Mouse (Mus musculus) cerebellum, postnatal 14 days (tissue): Measurements from ENCODE around the gene Tulp3.
"Not testable (repeated sequence)": the region's sequence is repeated elsewhere in the genome, so short reads cannot be mapped to it uniquely, and the experiment has no call there.

Source experiments
- DNase-seq, 2 experiments: peaks; one replicate each; pipeline ENCODE4 v3.0.0; 2021; ENCODE audit warnings: mixed read lengths in 2 of 2

Tulp3 gene

GRCm38 (mm10) chr6:128355201-128355681 is 410 bp downstream of the Tulp3 start:
- peak; percentile 60 to 62 for DNase-seq

GRCm38 (mm10) chr6:128354140-128354539 is 1.5 kb downstream of the Tulp3 start:
- DNase-seq: no peak

GRCm38 (mm10) chr6:128349711-128350110 is 5.9 kb downstream of the Tulp3 start:
- DNase-seq: no peak

- no peak for DNase-seq
Observed at GRCm38 (mm10) chr6:128346782-128347181, 8.9 kb downstream of the Tulp3 start.

GRCm38 (mm10) chr6:128345623-128346022 is 10.0 kb downstream of the Tulp3 start:
- DNase-seq: no peak

GRCm38 (mm10) chr6:128341956-128342723 is 13.5 kb downstream of the Tulp3 start:
- DNase-seq: no peak

DNA sequence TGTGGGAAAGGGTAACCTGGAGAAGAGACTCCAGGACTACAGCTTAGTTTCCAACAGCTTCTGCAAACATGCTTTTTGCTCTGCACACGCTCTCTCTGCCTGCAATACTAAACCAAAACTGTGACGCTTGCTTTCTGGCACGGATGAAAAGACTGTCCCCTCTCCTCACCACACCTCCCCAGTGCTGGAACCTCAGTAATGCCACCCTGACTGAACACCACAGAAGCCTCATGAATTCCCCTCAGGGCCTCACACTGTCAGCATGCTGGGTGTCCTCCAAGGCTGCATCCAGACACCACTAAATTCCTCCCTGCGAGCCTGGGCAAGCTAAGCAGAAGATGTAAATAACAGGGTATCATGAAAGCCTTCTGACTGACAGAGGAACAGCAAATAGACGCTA is 16.8 kb downstream of the Tulp3 start:
- DNase-seq: no peak

- DNase-seq: no peak
Observed at GRCm38 (mm10) chr6:128337467-128337866, 18.2 kb downstream of the Tulp3 start.

- DNase-seq: peak; percentile 86 to 93
Observed at GRCm38 (mm10) chr6:128334397-128335124, 21.1 kb downstream of the Tulp3 start.

GRCm38 (mm10) chr6:128318317-128318716 is 37.3 kb downstream of the Tulp3 start:
- DNase-seq: peak; percentile 75 to 76

DNA sequence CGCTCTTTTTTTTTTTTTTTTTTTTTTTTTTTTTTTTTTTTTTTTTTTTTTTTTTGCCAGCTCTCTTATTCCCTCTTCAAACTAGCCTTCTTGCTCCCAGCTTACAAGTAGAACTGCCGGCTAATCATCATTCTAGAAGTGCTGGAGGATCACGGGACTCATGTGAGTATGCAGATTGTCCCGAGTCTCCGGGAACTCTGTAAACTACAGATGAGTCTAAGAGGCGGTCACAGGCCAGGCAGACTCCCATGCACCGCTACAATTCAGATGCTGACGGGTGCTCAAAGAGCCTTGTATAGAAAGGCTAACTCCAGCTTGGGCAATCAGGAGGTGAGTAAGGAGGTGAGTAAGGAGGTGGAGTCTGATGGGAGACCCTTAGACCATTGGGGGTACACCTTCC is 40.1 kb downstream of the Tulp3 start:
- no peak for DNase-seq

- DNase-seq: no peak
Observed at GRCm38 (mm10) chr6:128314796-128315195, 40.9 kb downstream of the Tulp3 start.

GRCm38 (mm10) chr6:128308311-128308710 is 47.3 kb downstream of the Tulp3 start:
- peak; percentile 78 to 85 for DNase-seq

GRCm38 (mm10) chr6:128304801-128305200 is 50.9 kb downstream of the Tulp3 start:
- DNase-seq: no peak

DNA sequence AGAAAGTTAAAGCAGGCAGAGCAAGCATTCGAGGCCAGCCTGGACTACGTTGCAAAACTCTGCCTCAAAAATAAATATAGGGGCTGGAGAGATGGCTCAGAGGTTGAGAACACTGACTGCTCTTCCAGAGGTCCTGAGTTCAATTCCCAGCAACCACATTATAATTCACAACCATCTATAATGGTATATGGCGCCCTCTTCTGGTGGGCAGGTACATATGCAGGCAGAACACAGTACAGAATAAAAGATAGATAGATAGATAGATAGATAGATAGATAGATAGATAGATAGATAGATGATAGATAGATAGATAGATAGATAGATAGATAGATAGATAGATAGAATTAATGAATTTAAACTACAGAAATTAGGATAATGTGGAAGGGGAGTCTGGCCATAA is 53.0 kb downstream of the Tulp3 start:
- DNase-seq: not testable (repeated sequence)

- no peak for DNase-seq
Observed at GRCm38 (mm10) chr6:128301891-128302290, 53.8 kb downstream of the Tulp3 start.

GRCm38 (mm10) chr6:128301458-128301857 is 54.2 kb downstream of the Tulp3 start:
- DNase-seq: no peak

DNA sequence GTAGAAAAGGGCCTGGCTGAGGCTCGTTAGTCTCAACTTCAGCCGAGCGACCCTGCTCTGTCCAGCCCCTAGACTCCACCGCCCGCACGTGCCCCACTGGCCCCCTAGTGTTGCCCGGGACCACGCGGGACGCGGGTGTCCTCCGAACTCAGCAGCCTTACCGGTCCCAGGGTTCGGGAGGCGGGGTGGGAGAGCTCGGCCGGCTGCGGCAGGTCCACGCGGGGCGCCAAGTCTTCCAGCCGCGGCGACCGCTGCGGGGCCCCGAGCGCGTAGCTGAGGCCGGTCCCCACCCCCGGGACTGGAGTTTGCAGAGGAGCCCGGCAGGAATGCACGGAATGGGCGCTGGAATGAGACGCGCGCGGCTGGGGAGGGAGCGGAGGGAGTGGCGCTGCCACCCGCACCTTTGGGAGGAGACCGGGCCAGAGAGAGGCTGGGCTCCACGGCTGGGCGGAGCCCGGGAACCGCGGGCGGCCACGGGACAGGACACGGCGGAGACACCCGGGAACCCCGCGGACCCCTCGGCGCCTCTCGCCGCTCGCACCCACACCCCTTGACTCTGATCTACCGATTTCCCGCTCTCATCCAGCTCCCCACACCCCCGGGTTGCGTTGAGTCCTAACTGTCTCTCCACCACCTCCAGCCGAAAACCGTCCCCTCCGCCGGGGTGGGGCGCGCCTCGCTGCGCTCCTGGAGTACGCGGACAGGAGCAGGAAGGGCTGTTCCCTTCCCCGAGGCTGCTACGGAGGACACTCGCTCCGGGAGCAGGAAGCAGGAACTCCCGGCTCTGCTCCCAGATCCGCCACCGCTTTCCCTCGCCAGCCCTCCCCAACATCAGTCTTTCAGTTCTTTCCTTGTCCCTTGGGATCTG is 55.3 kb downstream of the Tulp3 start, which contains the start of gene Tead4:
Tead4 (minus strand) TSS at position 690 of the 868 bp plus-strand sequence.
- peak; percentile 60 to 69 for DNase-seq

GRCm38 (mm10) chr6:128299292-128300133 is 56.1 kb downstream of the Tulp3 start:
- DNase-seq: peak; percentile 22 to 35

DNA sequence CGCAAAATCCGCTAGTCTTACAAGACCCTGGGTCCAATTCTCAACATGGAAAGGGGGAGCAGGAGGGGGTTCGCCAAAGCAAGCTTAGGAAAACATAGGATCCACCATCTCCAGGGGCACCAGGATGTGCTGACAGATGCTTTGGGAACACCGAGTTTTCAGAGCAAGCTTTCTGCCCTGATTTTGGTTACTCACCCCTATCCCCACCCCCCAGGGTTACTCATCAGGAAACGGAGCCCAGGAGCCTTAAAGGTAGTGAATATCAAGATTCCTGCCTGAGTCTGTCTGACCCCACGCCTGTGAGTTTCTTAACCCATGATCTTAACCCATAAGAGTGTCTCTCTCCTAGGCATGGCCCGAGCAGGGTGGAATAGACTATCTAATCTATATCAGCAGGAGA is 57.4 kb downstream of the Tulp3 start:
- DNase-seq: no peak

DNA sequence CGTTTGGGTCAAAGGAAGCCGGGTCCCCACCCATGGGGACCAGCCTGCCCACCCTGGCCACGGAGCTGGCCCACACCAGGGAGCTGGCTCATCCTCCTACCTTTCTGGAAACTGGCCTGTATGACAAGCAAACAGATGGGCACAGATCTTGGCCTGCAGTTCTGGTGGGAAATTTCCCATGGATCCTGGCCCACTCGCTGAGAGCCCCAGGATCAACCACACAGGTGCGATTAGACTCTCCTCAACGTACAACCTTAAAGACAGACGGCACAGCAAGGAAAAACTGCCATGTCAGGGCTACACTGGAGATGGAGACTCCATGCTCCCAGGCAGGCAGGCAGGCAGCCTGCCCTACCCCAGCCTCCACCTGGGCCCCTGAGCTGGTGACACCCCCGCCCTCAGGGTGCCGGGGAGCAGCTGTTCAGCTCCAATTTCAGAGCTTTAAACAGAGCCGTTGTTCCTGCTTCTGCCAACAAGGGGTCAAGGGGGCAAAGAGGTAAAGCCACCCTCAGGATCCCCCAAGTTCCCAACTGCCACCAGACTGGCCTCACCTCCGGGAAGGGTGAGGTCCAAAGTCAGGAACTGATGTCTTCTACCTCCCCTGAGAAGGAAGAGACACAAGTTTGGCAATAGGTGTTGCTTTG is 58.8 kb downstream of the Tulp3 start:
- DNase-seq: peak; percentile 84 to 95
